Mouse (Mus musculus) effector memory CD4-positive, alpha-beta T cell, adult 7 months (primary cell): ENCODE measurements around the gene Swap70. TPM values are rescaled to one million over a fixed set of nuclear protein-coding genes. Genes with fewer than 3 reads are reported as not detected.

Experiments used
- polyA plus RNA-seq: library from polyadenylated mRNA; unstranded; fragments of 100-300 nt; shearing (Covaris generic); gene quantifications from one replicate; pipeline ENCODE4 v1.2.1, GENCODE M21; 2017

Gene Swap70
- 9.7 TPM for polyA plus RNA-seq

DNA sequence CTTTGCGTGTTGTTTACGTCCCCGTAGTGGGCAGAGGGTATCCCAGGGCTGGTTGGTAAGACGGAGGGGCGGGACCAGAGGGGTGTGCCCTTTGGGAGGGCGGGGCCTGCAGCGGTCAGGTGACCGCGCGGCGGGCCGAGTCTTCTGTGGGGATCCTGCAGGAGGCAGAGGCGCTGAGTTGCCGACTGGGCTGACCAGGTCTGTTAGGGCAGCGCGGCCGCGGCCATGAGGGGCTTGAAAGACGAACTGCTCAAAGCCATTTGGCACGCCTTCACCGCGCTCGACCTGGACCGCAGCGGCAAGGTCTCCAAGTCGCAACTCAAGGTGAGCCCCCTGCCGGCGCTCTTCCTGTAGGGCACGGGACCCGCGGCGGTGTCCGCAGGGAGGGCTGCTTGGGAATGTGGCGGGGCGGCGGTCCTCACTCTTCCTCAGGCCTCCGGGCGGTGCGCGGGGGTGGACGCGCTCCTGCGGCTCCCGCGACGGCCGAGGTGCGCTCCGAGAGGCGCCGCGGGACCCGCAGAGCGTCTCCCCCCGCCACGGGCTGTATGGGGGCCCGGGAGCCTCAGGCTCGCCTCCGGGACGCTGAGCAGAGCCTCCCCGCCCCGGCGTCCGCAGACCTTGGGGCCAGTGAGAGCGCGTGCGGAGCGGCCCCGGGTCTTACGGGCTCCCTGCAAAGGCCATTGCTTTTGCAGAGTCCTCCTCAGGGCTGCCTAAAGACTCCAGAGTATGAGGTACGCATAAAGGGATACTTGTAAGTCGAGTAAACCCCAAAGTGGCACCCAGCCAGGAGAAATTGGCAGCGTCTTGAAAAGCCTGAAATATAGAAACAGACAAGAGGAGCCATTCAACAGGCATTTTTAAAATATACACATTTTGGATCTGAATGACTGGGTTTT, at the start of gene Swap70:
TSS of gene Swap70 (plus strand) at position 126 of the 896 bp plus-strand sequence.

Other genes starting within 250 kb of the Swap70 start
- 46.4 TPM for gene Tmem41b, start 234.8 kb upstream of the Swap70 start, polyA plus RNA-seq
- 38.0 TPM for gene Ipo7, start 203.4 kb upstream of the Swap70 start, polyA plus RNA-seq
- gene Zfp143, start 160.5 kb upstream of the Swap70 start, polyA plus RNA-seq = 23.5 TPM
- gene Wee1, start 99.7 kb upstream of the Swap70 start, polyA plus RNA-seq = 2.4 TPM